Mouse (Mus musculus) megakaryocyte-erythroid progenitor cell, adult 5-6 weeks (primary cell): Measurements from ENCODE around the gene Tmc5. TPM values are rescaled to one million over a fixed set of nuclear protein-coding genes. Genes with fewer than 3 reads are reported as not detected.
A peak's percentile ranks its signal among the peaks of the same experiment; 100 is the strongest.

Experiments
- ATAC-seq: replicated peaks from 2 replicates; pipeline ENCODE4 v1.8.0; 2016; ENCODE audit warnings: mild to moderate bottlenecking, inconsistent platforms; ENCODE audit not compliant: severe bottlenecking, poor library complexity, low FRiP score, low TSS enrichment
- total RNA-seq, 2 experiments: library from RNA; stranded (forward) in 1 of 2; stranded (reverse) in 1 of 2; fragments of 200-1000, 215-1000 nt in 1 of 2; fragments of >200 nt in 1 of 2; fragmentation: Nextera tagmentation in 1 of 2; gene quantifications; 2 replicates each; pipeline ENCODE4 v1.2.3; 2014 to 2017

Gene Tmc5
- total RNA-seq (2014; fragmentation: Nextera tagmentation) (not detected in 2 replicates), total RNA-seq (2017) (not detected in 2 replicates)

- ATAC-seq: no peak
Observed at GRCm38 (mm10) chr7:118597201-118597600, at the start of gene Tmc5. Gene Tmc5 (plus strand): TSS chr7:118597297.

DNA sequence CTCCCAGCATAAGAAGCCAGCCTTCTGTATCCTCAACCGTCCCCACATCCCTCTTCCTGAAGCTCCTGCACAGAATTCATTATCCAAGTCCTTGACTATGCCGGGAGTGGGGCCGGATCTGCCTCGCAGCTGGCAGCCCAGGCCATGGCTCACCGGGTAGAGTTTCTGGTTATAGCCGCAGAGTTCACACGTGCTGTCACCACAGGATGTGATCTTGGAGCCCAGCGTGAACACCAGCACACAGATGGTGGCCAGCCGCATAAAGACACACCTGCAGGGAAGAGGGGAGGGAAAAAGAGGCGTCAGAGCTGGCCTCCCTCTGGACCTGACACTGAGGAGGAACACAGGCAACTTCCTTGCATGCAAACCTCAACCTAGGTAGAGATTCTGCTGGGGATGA lies 49.6 kb upstream of the Tmc5 start:
- ATAC-seq: no peak

GRCm38 (mm10) chr7:118553881-118554280 lies 43.2 kb upstream of the Tmc5 start:
- ATAC-seq: no peak

DNA sequence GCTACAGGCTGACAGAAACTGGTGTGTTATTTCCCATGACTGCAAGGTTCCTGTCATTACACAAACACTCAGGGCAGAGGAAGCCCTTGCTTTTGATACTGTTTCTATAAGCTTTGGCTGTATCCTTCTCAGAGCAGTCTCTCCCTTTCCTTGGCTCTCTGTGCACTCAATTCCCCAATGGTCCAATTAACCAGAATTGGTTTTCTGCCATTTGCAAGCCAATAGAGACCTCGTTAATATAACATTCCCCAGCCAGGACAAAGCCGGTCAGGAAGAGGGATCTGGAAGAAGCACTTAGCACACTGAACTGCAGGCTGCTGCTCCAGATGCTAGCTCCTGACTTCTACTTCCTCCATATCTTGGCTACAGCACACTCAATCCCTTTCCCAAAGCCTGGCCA lies 42.8 kb upstream of the Tmc5 start:
- ATAC-seq: no peak

GRCm38 (mm10) chr7:118569121-118569543 lies 28.0 kb upstream of the Tmc5 start:
- no peak for ATAC-seq

DNA sequence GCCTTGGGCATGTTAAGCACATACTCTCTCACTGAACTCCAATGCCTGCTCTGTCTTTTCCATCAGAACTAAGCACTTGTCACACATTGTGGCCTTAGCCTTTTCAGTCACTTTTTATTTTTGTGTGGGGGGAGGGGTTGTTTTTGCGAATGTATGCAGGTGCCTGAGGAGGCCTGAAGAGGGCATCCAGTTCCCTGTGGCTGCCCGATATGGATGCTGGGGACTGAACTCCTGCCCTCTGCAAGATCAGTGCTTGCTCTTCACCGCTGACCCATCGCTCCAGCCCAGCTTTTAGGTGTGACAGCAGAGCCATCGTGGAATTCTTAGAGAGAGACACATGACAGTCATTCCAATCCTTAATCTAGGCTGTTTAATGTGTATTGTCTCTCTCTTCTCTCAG lies 25.7 kb upstream of the Tmc5 start:
- ATAC-seq: no peak

DNA sequence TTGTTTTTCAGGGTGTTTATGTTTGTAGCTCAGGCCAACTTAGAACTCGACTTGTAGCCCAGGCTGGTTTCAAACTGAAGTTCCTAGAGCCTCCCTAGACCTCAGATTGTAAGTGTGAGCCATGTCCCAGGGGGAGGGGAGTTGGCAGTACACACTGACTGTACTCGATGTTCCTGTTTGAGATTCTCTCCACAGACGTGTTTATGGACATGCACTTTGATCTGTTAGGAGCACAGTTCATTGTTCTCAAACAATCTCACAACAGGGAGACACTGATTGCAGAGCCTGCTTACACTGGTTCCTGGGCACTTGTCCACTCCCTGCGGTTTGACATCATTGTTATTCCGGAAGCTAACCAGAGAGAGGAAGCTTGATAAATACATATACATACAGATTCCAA lies 25.1 kb upstream of the Tmc5 start:
- no peak for ATAC-seq

DNA sequence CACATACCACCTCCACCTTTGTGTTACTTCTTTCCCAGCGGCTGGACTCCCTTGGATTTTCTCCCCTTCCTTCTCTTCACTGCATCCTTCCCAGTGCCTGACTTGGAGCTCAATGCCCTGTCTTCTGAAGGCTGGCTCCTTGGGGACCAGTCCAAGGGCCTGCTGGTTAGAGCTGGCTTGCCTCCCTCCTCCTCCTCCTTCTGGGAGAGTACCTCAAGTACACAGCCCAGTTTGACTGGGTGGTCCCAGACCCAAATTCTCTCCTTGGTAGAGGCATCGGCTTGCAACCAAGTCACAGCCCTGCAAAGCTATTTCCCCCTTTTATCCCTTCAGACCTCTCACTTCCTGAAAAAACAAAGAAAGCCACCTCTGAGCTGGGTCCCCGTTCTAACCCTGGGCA lies 18.8 kb upstream of the Tmc5 start:
- no peak for ATAC-seq

DNA sequence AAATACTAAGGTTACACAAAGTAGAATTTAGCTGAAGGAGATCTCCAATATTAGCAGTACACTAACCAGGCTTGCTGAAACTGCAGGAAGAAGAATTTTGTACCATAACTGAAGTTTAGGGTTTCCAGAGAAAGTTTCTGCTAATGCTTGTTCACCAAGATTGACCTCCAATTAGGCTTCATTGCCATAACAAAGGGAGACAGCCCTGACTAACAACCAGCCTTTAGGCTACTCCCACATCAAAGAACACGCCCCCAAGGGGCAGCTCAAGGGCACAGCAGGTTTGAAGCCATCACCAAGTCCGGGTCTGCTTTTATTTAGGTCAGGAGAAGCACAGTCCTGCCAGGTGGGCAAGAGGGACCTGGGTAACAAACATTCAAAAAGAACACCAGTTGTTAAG lies 17.2 kb upstream of the Tmc5 start:
- no peak for ATAC-seq

- ATAC-seq: no peak
Observed at GRCm38 (mm10) chr7:118583821-118584220, 13.3 kb upstream of the Tmc5 start.

GRCm38 (mm10) chr7:118584257-118584907 lies 12.7 kb upstream of the Tmc5 start, which contains the start of gene Tmc7:
Gene Tmc7 (minus strand): TSS chr7:118584736.
- ATAC-seq: no peak

DNA sequence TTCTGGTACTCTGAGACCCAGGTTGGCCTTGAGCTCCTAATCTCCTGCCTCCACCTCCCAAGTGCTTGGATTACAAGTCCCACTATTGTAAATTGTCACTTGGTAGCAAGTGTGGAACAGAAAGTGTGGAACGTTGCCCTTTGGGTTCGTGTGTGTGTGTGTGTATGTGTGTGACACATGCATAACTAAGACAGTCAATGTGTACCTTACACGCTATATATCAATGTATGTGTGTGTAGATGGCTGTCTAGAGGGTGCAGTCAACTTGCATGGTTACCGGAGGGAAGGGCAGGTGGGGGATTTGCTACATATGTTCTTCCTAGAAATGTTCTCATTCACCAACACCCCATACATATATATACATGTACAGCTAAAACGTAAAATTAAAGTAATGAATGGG lies 12.2 kb upstream of the Tmc5 start:
- no peak for ATAC-seq

DNA sequence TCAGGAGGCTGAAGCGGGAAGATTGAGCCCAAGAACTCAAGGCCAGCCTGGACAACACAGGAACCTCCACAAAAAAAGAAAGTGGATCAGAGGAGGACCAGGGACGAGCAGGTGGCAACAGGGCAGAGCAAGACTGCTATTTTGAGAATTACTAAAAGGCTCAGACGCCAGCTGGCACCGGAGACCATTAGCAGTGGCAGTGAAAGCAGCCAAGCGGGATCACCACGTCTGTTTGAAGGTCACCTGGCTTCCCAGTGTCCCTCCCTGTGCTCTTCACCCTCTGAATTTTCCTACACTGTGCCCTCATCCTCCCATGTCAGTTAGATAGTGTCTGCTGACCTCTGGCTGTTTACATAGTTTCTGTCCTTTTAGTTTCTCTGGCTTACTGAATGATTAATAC lies 11.2 kb upstream of the Tmc5 start:
- ATAC-seq: no peak

DNA sequence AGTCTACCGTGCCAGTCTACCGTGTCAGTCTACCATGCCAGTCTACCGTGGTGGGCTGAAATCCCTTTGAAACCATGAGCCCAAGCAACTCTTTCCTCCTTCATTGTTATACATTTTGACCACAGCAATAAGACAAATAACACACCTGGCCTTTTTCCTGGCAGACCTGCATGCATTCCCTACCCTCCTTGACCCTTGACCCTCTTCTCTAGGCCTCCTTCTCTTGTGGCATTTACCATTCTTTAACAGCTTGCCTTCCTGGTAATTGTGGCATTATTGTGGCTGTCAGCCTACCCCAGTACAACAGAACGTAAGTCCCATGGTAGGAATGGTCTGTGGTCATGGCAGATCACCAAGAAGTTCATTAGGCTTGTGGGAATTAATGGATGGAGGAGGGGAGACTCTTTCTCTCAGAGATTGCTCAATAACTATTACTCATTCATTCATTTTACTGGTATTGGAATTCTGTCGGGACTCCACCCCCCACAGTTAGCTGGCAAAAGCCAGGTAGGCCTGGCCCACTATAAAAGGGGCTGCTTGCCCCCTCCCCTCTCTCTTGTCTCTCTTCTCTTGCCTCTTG lies 6.3 kb upstream of the Tmc5 start:
- ATAC-seq: no peak

GRCm38 (mm10) chr7:118592146-118592545 lies 5.0 kb upstream of the Tmc5 start:
- ATAC-seq: no peak

DNA sequence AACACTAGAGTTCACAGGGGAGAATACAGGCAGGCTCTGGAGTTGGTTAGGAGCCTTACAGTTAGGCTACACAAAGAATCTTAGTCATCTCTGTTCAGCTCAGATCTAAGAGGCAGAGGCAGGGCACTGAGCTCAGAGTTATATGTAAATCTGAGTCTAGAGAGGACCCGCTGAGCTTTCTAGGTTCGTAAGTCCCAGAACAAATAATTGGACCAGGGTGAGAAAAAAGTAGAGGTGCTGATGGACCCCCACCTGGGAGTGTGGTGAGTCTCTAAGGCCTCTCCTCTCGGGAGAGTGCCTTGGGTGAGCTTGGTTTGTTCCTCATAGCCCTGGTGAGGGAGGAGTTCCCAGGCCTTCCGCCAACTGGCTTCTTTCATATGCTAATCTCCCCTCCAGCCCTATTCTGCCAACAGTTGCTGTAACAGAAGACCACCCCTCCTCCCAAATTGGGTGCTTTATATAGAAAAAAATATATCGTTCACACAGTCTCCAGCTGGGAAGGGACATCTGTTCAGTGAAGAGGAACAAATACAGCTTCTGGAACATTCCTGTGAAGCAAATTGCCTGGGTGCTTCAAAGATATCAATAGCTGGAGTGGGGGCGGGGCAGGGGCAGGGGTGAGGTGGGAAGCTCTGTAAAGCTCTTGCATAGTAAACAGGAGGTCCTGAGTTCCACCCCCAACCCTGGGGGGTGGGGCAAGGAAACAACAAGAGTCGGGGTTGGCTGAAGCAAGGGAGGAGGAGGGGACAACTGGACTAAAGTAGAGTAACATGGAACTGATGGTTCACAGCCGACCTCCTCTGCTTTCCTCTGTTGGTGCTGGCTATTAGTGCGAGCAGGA lies 3.3 kb upstream of the Tmc5 start:
- ATAC-seq: no peak

GRCm38 (mm10) chr7:118594611-118595010 lies 2.5 kb upstream of the Tmc5 start:
- 0 out of 2 replicates have a peak, but pooled peaks have one; percentile 12 for ATAC-seq

GRCm38 (mm10) chr7:118595228-118595627 lies 1.9 kb upstream of the Tmc5 start:
- peak; percentile 88 for ATAC-seq

GRCm38 (mm10) chr7:118596271-118596670 lies 826 bp upstream of the Tmc5 start:
- no peak for ATAC-seq

- no peak for ATAC-seq
Observed at GRCm38 (mm10) chr7:118599954-118600631, 3.0 kb downstream of the Tmc5 start.
